Mouse (Mus musculus): ENCODE data around the gene Slc1a2.
A peak's percentile ranks its signal among the peaks of the same experiment; 100 is the strongest.

The Slc1a2 gene

DNA sequence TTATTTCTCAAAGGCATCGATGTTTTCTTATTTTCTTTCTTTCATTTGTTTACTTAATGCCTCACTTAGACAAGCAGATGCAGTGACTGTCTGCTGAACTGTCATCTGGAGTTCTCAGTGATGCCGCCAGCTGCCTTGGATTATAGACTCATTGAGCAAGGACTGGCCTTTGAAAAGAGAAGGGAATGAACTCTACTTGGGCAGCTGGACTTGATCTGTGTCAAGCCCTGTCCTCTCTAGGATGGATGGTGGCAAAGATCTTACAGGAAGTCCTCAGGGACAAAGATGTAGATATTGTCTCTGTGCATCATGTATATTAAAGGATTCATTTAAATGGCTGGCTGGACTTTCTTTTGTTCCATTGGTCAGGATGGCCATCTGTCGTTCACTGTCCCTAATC, 5.4 kb downstream of the Slc1a2 start:
- no peak for DNase-seq

DNA sequence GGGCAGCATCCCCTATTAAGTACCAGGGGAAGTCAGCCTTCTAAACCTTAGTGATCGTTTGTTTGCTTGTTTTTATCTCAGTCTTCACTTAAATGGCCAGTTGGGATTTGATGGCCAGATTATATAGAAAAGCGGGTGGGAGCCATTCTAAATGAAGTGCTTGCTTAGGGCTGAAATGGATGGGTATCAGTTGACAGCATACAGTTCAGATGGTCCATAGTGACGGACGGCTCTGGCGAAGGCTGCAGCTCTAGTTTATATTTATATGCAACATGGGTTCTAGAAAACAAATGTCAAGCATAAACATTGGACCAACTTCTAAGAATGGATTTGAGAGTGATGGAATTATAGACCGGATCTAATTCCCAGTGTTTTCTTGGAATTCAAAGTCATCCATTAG, 9.5 kb downstream of the Slc1a2 start:
- DNase-seq: no peak

DNA sequence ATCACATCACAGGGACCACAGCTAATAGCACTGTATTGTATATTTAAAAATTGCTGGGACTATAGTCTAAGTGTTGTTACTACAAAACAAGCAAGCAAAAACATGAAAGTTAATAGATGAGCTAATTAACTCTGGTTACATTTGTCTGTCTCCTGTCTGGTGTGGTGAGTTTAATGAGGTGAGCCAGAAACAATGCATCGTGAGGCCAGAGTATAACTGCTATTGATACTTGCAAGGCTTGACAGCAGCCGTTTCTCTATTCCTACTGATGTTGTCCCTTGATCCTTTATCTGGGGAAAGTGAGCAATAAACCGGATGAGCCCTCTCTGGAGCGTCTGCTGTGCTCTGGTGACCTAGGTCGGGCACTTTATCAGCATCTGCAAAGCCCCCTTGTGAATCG, 11.1 kb downstream of the Slc1a2 start:
- DNase-seq: no peak

DNA sequence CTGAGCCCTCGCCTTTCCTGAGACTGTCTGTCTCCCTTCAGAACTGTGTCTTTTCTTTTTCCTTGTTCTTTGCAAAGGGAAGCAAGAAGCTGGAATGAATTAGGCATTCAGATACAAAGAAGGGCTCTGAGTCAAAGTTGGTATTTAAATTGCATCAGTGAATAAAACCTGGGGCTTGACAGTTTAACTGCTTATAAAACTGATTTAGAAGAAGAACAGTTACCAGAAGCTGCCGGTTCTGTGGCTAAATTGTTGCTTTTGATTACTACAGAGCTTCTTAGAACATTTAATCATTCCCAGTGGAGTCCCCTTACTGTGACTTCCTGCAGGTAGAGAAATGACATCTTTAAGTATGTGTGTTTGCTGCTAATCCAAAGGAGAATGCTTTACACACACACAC, 16.1 kb downstream of the Slc1a2 start:
- no peak for DNase-seq

DNA sequence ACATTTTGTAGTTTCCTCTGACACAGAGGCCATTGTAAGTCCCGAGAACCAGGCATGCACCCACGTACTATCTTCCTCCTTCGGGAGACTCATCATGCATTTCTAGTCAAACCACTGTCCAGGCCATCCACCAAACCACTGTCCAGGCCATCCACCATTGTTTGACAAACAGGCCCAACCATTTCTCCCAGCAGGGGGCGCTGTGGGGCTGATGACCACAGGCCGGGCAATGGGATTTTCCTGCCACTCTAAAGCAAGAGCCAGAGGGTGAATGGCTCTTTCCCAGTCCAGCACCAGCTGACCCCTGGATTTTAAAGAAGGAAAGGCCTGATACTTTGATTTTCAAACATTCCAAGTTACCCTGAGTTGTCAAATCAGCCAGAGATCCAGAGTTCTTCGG, 16.8 kb downstream of the Slc1a2 start:
- peak; percentile 69 to 82 for DNase-seq

DNA sequence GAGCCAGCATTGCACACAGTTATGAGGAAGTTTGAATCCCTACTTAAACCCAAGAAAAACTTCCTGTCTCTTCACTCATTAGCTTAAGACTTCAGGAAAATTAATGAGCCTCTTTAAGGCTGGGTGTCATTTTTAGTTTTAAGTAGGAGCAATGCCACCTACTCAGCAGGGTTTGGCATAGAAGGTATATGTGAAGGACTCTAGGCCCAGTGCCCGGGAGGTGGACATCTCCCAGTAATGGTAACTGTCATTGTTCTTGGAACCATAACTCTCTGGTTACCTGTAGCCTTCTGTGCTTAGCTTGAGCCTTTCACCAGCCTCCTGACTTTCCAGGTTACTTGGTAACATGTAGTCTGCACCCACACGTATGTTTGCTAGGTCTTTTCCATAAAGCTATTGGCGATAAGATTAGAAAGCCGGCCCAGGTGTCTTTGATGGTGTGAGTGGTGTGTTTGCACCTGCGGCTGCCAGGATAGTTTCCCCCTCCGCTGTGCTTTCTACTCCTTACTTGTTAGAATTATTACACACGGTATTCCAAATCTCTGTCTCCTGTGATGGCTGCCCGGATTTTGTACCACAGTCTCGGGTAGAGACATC, 18.4 kb downstream of the Slc1a2 start:
- DNase-seq: peak; percentile 62 to 81

DNA sequence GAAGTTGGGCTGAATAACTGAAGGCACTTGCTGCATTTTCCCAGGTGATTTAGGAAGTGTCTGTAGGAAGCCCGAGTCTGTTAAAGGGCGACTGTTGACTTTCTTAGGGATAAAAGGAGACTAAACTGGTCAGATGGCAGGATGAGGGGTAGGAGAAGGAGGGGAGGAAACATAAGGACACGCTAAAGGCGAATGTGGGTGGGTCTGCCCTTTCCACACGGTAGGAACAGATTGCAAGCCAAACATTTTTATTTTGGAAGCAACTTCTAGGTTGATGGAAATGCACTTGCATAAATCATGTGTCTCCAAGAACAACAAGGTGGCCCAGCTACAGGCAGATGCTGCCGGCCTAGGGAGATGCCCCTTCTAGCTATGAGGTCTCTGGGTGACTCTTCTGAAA, 18.9 kb downstream of the Slc1a2 start:
- DNase-seq: no peak

DNA sequence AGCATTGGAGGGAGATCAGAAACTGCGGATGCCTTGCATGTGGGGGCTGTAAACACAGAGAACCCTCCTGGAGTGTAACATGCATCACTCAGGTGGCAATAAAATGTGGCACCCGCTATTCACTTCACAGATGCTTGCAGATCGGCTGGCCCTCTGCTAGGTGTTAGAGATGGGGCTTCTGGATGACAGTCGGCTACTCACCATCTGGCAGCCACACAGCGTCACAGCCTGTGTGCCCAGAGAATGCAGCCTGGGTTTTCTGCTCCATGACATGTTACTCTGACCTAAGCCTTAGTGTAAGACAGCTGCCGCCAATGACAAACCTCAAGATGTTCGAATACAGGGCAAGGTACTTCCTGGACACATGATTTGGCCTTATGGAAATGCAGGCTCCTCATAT, 22.9 kb downstream of the Slc1a2 start:
- DNase-seq: peak; percentile 25 to 45

DNA sequence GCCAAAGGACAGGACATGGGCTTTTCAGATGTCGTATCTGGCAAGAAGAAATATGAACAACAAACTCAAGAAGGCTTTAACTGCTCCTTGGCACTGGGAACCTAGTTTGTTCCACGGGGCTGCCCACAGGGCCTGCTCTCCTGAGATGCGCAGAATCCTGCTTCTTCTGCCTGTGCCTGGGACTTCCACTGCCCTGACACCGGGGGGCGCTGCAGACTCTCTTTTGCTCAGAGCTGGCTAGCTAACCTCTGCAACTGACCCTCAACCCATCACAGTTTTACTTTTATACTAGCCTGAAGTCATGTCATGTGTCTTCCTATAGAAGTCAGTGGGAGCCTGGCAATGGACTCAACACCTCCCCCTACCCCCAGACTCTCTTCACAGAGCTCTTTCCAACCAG, 23.7 kb downstream of the Slc1a2 start:
- DNase-seq: peak; percentile 65 to 80

DNA sequence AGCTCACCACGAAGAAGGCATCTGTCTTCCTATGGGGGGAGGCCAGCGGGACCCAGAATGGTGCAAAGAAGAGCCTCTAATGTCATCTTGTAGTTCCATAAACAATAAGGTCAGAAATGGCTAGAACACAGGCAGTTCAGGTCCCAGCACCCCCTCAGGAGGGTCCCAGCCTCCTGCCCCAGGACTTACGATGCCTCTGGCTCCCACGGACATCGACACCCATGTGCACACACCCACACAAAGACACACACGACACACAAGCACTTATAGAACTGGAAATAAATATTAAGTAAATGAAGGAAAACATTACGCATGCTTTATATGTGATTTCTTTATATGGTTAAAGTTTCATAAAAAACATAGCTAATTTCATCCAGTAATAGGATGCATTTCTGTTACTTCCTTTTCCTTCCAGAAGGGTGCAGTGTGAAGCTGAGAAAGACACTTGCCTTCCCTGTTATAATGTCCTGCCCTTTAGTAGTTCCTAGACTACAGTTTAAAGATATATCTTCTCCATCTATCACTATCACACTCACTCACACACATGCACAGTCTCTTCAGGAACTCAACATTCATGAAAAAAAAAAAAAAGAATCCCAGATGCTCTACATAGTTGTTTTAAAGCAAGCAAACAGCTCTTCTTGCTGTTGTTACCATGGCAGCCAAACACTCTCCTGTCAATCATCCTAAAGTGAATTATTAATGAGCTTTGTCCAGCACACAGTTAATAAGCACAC, 27.1 kb downstream of the Slc1a2 start:
- no peak for DNase-seq

DNA sequence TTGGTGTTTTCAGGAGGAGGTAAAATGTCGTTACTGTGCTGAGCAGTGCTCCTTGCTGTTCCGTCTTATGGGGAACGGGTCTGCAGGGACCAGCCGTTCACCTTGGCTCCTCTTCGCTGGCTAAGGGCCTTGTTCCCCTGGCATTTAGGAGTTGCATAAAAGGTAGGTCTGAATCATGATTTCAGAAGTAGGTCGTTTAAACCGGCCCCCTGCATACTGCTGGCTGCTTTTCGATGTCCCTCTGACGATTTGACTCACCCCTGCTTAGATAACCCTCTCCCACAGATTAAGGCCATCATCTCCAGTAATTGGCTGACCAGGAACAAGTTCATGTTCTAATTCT, 27.6 kb downstream of the Slc1a2 start:
- no peak for DNase-seq

DNA sequence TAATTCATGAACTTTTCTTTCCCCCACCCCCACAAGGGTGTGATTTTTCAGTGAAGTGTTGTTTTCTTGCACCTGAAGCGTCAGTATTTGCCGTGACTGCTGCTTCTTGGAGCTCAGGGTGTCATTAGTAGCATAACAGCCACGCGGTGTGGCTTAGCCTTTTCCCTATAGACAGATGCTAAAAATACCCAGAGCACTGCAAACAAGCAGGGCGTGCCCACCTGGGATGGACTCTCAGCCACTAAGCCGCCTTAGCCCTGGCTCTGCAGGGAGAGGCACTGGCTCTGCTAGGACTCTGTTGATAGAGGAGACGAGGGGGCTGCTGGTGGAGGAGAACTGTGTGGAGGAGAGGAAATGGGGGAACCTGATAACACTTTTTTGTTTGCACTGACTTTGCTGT, 35.1 kb downstream of the Slc1a2 start:
- DNase-seq: no peak

DNA sequence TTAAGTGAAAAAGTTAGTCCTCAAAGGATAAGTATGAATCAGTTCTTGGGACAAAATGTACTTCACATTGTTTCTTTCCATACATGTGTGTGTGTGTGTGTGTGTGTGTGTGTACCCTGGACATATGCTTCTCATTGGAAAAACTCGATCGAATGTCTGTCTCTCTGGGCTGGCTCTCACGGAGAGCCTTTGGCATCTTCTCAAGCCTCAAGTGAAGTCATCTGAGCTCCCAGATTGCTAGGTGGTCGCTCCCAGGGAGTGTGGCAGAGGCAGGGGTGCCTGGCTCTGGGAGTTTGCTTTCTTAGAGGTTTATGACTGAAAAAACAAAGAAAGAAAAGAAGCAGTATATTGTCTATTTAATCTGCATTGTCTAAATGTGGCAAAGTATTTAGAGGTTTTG, 36.3 kb downstream of the Slc1a2 start:
- DNase-seq: no peak

DNA sequence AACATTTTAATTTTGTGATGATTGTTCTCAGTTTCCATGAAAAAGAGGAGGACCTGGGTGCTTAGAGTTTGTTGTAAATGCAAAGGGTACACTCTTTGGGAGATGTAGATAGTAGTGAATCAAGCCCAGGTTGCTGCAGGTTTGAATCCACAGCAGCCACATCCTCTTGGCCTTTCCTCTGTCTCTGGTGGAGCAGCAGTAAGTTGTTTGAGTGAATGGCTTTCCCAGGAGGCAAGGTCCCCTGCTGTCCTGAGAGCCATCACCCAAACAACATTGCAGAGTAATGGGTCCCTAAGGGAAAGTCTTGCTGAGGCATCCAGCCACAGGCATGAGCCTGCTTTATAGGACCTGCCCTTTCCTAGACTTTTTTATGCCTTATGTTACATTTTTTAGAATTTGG, 37.1 kb downstream of the Slc1a2 start:
- DNase-seq: no peak

DNA sequence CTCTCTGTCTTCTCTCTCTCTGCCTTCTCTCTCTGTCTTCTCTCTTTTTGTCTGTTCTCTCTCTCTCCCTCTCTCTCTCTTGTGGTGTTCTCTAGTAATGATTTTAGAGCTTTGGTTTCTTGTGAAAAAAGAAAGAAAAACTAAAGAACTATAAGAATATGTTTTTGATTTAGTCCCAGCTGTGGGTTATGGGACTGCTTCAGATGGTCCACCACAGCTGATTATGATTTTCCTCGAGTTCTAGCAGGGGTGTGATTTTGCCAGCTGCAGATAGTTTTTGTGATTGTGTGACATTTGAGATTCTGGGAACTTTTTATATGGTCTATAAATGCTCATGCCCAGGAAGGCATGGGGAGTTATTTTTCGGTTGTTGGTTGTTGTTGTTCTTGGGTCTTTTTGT, 39.3 kb downstream of the Slc1a2 start:
- no peak for DNase-seq

DNA sequence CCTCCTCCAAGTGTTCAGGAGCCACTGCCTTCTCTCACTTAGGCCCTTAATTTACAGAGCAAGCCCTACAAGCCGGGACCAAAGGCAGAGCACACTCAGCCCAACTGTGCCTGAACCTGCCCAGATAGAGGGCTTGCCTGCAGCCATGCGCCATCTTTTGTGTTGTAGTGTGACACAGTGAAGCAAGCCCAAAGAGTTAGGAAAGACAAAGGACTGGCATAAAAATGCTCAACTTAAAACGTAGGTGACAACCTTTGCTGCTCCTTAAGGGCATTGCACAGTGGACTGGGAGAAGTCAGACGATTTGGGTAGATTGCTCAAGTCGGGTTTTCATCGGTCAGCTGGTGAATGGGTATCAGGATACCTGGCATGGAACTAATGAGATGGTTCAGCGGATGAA, 41.5 kb downstream of the Slc1a2 start:
- no peak for DNase-seq

DNA sequence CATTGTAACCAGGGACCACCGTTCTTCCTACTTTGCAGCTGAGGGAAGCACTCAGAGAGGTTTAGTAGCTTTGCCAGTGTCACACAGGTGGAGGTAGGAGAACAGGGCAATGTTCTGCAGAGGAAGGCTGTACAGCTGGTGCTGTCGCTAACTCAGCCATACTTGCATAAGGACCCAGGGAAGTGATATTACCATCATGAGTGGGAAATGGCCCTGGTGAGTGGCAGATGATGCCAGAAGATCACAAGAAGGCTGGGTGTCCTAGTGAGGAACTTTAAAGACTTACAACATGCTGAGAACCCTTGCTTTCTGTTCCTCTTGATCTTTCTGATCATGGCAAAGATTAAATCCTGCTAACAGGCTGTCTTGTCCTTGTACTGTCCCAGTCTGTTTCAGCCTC, 42.2 kb downstream of the Slc1a2 start:
- no peak for DNase-seq

DNA sequence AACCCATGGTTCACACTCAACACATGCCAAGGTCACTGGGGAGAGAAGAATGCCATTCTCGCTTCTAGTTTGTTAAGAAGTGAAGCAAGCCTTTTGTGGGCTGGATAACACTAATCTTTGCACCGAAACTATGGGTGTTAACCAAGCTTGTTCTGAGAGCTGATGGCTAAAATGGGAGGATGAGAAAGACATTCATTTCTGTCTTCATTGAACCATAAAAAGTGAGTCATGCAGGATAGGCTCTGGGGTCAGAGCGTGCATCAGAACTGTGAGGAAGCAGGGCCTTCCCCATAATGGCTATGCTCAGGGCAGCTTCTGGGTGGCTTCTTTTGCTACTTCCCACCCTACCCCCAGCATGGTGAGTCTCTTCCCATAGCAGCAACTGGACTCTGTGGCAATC, 42.9 kb downstream of the Slc1a2 start:
- DNase-seq: no peak

DNA sequence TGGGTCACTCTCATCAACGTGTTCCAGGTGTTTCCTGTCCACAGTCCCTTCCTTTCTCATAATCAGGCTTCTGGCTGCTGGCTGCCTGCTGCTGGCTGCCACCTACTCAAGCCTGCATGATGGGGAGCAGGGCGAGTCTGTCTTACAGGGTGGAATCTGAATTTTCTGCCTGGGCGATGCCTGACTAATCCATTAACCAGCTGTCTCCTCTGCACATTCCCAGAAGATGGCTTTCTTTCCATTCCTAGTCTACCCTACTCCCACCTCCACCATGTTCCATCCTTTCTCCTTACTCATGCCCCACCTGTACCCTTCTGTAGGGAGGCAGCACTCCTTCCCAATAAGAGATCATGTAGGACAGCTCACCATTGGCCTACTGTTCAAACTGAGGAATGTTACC, 45.1 kb downstream of the Slc1a2 start:
- no peak for DNase-seq

DNA sequence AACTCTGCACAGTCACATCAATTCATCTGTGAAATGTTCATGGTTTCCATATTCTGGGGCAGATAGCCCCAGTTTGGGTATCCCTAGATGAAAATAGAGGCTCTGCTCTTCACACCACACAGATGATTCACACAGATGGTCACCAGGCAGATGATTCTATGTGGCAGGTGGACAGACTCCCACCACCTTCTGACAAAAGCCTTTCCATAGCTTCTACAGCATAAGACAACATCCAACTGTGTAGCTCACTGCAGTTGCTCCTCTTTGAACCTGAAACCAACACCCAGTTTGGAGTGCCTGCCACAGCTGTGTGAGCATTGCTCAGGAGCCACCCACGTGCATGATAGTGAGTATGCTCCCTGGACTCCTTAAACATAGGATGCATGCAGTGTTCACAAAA, 46.3 kb downstream of the Slc1a2 start:
- DNase-seq: no peak

DNA sequence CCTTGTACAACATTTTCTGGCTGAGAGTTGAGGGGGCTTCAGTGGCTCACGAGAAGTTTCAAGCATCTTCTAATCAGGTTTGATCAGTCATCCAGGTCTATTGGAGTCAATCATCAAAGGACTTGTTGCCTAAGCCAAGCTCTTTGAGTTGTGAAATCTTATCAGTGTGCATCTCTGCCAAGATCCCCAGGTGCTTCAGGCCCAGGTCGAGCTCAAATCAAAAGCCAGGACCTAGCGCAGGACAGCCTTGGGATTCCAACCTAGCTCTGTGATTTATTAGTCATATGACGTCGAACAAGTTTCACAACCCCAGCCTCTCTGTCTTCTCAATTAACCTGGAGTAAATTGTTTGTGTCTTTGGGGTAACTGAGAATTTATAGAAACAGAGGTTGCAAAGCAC, 53.1 kb downstream of the Slc1a2 start:
- no peak for DNase-seq

DNA sequence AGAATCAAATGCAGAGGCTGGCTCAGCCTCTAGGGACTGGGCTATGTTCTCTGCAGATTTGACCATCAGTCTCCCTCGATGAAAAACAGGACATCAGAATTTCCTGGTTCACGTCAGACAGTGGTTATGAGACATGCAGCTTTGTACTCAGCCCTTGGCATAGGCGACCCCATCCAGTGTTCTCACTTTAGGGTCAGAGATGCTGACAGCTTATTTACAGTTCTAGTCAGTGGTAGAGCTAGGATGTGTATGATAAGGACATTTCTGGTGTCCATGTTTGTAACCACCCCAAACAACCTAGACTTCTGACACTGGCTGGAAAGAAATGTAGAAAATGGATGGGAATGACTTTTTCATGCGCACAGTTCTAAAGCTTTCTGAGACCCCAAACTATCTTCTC, 53.6 kb downstream of the Slc1a2 start:
- DNase-seq: no peak

DNA sequence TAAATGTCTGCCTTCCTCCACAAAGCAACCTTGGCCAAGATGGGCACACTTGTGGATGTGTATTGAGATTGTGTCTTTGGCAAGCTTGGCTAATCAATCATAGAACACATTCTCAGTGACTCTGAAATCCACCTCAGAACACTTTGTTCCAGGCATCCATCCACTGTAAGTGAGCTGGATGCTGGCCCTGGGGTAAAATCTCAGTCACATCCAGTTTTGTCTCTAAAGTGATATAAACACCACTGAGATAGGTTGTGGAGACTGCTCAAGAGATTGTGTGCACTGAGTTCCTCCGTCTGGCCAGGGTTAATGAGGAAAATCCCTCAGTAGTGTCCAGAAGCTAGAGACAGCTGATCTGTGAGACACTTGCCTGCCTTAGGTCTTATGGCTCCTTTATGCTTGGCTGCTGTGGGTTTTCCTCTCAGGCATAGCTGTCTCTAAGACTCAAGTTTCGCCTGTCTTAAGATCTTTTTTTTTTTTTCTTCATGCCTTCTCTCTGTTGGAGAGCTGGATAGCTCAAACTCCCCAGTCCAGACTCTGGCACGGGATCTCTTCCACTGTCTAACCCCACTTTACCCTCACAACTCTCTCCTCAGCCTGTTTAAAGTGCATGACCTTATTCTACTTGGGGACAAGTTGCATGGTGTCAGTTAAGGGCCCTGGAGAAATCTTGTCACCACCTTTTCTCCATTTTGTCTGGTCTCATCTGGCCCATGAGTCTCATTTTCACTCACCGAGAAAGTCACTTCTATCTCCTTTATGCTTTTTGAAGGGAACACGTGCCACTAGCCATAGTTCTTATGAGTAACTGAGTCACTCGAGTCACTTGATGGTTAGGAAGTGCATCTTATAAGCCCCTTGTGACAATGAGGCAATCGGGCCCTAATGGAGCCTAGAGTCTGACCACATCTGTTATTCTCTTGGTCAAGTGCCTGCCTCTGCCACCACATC, 54.5 kb downstream of the Slc1a2 start:
- no peak for DNase-seq

DNA sequence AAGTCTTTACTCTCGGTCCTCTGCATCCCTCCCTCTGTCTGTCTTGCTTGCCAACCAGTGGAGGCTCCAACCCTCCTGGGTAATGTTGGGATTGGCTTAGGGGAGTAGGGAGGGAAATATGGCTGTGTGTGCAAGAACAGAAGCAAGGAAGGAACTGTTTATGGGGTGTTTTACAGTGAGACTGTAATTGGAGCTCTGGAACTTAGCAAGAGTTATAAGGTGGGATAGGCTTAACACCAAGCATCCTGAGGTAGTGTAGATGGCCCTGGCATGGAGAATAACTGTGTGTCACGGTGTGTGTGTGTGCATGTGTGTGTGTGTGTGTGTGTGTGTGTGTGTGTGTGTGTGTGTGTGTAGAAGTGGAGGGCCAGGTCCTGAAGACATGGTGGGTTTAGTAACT, 55.9 kb downstream of the Slc1a2 start:
- no peak for DNase-seq
